Mouse (Mus musculus): ENCODE measurements around the gene Sh3d19. TPM values are rescaled to one million over a fixed set of nuclear protein-coding genes. Genes with fewer than 3 reads are reported as not detected.

The Sh3d19 gene
- 8.9 and 9.7 TPM in 2 replicates for polyA plus RNA-seq (2016; fragmentation: Nextera tagmentation; extraction: Ambion mirVana)

DNA sequence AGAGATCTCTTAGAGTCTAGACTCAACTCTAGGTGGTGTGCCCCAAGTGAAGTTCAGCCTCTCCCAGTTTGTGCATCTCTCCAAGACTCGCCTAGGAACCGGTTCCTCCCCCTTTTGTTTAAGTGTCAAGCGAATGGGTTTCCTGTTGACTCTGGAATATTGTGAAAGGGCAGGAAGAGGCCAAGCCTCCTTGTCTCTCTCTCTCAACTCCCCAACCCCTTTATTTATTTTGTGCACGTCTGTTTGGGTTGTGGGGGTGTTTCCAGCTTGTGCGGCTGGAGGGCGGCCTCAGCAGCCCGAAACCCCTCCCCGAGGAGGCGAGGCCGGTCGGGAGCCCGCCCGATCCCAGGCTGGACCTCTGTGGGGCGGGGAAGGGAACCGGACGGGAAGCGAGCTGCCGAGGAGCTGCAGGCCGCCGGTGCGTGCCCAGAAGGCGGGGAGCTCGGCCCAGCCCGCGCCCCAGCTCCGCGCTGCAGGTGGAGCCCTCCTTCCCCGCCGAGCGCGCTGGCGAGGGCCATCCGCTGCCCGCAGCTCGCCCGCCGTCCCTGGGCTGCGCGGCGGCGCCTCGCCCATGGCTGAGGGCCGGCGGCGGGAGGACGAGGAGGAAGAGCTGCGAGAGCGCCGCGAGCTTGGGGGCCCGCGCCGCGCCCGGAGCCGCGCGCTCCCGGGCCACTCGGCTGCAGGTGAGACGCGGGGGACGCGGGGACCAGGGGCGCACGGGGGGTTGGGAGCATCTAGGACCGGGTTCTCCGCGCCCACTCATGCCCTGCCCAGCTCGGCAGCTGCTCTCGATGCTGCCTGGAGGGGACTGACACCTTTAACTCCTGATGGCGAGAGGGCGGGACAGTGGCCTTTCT is at the start of gene Sh3d19:
TSS of gene Sh3d19 (plus strand) at position 368 of the 857 bp plus-strand sequence.
- peak; percentile 93 for ATAC-seq (ENCODE audit: low FRiP score, low read depth)
- Histone ChIP-seq H3K9ac (replicated peaks) (peak within 1 kb of the TSS; percentile 79), H3K27me3 (peaks cover 9% of the 10 kb centered on the region; the same call in 1 of the 2 replicates), H3K36me3 (no peaks in the 10 kb centered on the region), H3K4me3 (peak within 1 kb of the TSS; percentile 83), H3K4me2 (replicated peaks) (peak within 1 kb of the TSS; percentile 88), H3K4me1 (peaks cover 10% of the 10 kb centered on the region; the same call in 1 of the 2 replicates), H3K27ac (replicated peaks) (peak within 1 kb of the TSS; percentile 40), H3K9me3 (no peaks in the 10 kb centered on the region)
- 0% methylated on average over 52 of the region's 73 CpGs for WGBS

DNA sequence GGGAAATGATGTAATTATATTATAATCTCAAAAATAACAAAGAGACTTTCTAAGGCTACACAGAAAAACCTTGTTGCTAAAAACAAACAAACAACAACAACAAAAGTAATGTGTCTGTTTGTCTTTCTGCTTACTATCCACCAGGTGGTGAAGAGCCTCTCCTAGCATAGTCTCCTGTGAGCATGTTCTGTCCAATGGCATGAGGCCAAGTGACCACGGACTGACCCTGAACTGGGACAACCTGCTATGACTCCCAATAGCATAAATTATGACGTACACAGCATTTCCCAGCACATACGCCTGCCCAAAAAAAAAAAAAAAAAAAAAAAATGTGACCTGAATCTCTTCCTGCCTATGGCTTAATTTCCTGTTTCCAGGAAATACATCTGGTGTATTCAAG is 48.6 kb upstream of the Sh3d19 start:
- H3K4me1 ChIP-seq: no peaks in the 10 kb centered on the region
- H3K4me2 ChIP-seq (replicated peaks): no peak overlapping the region
- H3K27ac ChIP-seq (replicated peaks): no peak overlapping the region
- no peaks in the 10 kb centered on the region for H3K9me3 ChIP-seq
- 78% methylated on average over 3 of the region's 3 CpGs for WGBS
- no peaks in the 10 kb centered on the region for H3K27me3 ChIP-seq
- H3K36me3 ChIP-seq: no peaks in the 10 kb centered on the region
- H3K4me3 ChIP-seq: no peak overlapping the region
- no peak overlapping the region for H3K9ac ChIP-seq (replicated peaks)
- no peak for ATAC-seq (ENCODE audit: low FRiP score, low read depth)

DNA sequence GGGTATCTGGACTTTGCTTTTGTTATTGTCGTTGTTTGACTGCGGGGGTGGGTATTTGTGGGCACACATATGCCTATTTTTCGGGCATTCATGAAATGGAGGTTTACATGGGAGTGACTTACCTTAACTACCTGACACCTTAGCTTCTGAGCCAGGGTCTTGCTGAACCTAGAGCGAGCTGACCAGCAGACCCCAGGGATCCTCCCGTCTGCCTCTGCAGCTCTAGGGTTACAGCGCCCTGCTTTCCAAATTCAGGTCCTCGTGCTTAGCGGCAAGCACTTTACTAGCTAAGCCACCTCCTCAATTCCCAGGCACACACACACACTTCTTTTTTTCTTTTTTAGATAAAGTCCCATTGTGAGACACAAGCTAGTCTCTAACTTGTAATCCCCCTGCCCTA is 47.6 kb upstream of the Sh3d19 start:
- H3K4me2 ChIP-seq (replicated peaks): no peak overlapping the region
- WGBS: 66% methylated on average over 8 of the region's 8 CpGs

DNA sequence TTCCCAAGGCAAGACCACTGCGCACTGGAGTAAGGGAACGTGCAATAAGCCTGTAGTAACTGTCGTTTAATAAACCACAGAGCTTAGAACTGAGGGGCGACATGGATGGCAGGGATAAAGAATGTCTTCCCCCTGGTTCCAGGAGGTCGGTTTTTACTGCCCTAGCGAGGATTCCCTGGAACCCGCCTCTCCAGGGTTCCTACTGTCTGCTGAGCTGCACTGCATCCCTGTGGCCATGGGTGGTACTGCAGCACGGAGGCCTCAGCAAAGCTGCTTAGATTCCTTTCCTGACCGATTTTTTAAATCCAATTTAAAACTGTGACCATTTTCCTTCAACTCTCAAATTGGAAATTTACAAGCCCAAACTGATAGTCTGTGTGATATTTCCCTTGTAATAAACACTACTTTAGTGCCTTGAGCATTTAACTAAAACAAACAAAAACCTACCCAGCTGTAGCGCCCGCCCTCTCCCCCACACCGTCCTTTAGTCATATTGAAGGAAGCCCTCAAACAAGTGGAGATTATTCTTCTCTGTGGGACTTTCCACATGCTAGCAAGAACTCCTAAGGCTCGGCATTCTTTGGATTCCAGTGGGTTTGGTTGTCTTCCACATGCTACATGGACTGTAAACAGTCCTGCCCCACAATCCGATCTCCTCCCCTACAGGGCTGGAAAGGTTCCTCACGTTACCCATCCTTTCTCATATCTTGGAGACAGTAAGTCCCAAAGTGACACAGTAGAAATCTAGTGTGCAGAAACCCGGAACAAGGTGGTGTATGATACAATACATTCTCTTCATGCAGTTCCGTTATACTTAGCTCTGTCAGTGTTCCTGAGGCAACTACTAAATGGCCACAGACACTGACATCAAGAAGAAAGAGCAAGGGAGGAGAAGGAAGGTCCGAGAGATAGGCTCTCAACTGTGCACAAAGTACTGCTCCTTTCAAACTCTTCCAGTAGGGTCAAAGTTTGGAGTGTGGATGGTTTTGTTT is 46.7 kb upstream of the Sh3d19 start:
- 47% methylated on average over 18 of the region's 18 CpGs for WGBS

More for the DNA sequence above, 47.6 kb upstream of the Sh3d19 start:
- Histone ChIP-seq H3K36me3 (no peaks in the 10 kb centered on the region), H3K27me3 (no peaks in the 10 kb centered on the region), H3K9ac (replicated peaks) (no peak overlapping the region), H3K9me3 (no peaks in the 10 kb centered on the region), H3K4me3 (no peak overlapping the region), H3K27ac (replicated peaks) (no peak overlapping the region), H3K4me1 (no peaks in the 10 kb centered on the region)
- ATAC-seq (ENCODE audit: low FRiP score, low read depth): no peak

DNA sequence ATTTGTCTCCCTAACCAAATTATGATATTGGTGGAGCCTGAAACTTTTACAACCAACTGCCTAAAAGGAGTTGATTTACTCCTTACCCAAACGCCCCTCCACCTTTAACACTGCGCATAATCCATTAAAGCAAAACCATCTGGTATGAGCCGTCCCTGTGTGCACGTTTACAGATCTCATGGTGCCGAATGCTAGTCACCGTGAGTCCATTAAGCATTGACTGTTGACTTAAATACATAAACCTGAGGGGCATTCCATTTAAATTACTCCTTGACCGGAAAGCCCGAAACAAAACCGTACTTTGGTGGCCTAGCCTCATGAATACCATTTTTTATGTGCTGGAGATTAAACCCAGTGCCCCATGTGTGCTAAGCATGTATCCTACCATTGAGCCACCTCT is 43.6 kb upstream of the Sh3d19 start:
- no peak overlapping the region for H3K4me2 ChIP-seq (replicated peaks)
- no peak overlapping the region for H3K9ac ChIP-seq (replicated peaks)
- 77% methylated on average over 9 of the region's 9 CpGs for WGBS
- H3K27me3 ChIP-seq: no peaks in the 10 kb centered on the region
- H3K27ac ChIP-seq (replicated peaks): no peak overlapping the region
- no peaks in the 10 kb centered on the region for H3K4me1 ChIP-seq
- H3K36me3 ChIP-seq: no peaks in the 10 kb centered on the region
- H3K4me3 ChIP-seq: no peak overlapping the region
- ATAC-seq (ENCODE audit: low FRiP score, low read depth): no peak
- no peaks in the 10 kb centered on the region for H3K9me3 ChIP-seq

More for the DNA sequence above, 46.7 kb upstream of the Sh3d19 start:
- Histone ChIP-seq H3K36me3 (no peaks in the 10 kb centered on the region), H3K27ac (replicated peaks) (no peak overlapping the region), H3K4me3 (no peak overlapping the region), H3K27me3 (no peaks in the 10 kb centered on the region), H3K4me2 (replicated peaks) (0 out of 2 replicates have a peak overlapping the region, but pooled peaks have one; percentile 11), H3K4me1 (no peaks in the 10 kb centered on the region), H3K9me3 (no peaks in the 10 kb centered on the region), H3K9ac (replicated peaks) (no peak overlapping the region)
- ATAC-seq (ENCODE audit: low FRiP score, low read depth): no peak

DNA sequence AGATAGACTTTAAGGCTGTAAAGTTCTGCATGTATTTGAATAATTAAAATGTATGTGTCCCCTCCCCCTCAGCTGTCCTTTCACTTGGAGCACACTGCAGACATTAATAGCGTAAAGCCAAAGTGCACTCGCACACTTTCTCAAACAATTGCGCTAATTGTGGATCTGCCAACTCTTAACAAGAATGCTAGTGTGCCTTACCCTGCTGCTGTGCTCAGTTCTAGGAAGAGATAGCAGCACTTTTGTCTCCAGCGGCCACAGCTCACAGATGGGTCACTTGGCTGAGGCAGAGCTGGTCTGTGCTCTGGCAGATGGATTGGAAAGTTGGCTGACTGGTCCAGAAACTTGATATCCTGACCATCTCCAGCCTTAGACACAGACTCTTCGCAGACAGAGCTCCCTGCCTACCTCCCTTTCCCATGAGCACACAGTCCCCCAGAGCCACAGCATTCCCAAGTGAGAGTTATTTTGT is 42.7 kb upstream of the Sh3d19 start:
- ATAC-seq (ENCODE audit: low FRiP score, low read depth): no peak
- Histone ChIP-seq H3K4me2 (replicated peaks) (no peak overlapping the region), H3K27me3 (no peaks in the 10 kb centered on the region), H3K27ac (replicated peaks) (no peak overlapping the region), H3K9me3 (no peaks in the 10 kb centered on the region), H3K36me3 (no peaks in the 10 kb centered on the region), H3K4me3 (no peak overlapping the region), H3K9ac (replicated peaks) (no peak overlapping the region), H3K4me1 (no peaks in the 10 kb centered on the region)
- WGBS: 89% methylated on average over 5 of the region's 5 CpGs

DNA sequence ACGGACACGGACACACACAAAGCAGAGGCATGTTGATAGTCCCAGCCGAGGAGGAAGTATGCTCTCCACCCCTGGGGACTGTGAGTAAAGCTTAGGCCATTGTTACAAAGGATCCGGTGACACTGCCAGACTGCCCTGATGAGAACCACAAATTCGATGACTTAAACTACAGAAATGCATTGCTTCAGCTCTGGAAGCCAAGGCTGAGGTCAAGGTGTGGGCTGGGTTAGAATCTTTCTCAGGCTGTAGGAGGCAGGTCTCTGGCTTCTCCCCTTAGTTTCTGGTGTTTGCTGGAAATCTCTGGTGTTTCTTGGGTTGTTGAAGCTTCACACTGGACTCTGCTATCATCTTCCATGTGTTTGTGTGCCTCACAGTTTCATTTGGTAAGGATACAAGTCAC is 41.2 kb upstream of the Sh3d19 start:
- no peaks in the 10 kb centered on the region for H3K4me1 ChIP-seq
- no peak overlapping the region for H3K9ac ChIP-seq (replicated peaks)
- H3K27me3 ChIP-seq: no peaks in the 10 kb centered on the region
- no peak overlapping the region for H3K4me2 ChIP-seq (replicated peaks)
- H3K36me3 ChIP-seq: no peaks in the 10 kb centered on the region
- no peak overlapping the region for H3K27ac ChIP-seq (replicated peaks)
- no peak overlapping the region for H3K4me3 ChIP-seq
- H3K9me3 ChIP-seq: no peaks in the 10 kb centered on the region
- ATAC-seq (ENCODE audit: low FRiP score, low read depth): no peak
- WGBS: 80% methylated on average over 5 of the region's 5 CpGs

DNA sequence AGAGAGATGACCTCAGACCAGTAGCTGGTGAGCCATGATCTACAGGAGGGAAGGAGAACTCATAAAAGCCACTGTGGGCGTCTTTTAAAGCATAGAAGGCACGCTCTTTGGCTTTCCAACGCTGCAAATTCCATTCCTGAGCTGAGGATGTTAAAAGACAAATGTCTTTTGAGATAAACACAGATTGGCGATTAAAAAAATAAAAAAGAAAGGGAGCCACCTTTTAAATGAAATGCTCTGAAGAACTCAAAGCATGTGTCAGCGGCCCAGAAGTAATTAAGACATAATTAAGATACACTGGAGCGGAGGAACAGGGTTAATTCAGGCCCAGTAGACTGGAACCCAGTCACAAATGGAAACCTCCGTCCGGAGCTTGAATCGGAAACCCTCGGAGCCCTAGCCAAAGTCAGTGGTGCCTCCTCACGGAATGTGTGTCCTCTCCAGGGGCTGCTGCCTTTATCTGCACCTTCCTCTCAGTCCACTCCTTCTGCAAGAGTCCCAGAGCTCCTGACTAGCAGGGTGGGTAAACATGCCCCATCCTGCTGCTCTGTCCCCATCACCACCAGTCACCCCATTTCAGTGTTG is 40.1 kb upstream of the Sh3d19 start:
- Histone ChIP-seq H3K27me3 (no peaks in the 10 kb centered on the region), H3K27ac (replicated peaks) (no peak overlapping the region), H3K9ac (replicated peaks) (no peak overlapping the region), H3K4me1 (no peaks in the 10 kb centered on the region), H3K4me2 (replicated peaks) (no peak overlapping the region), H3K4me3 (no peak overlapping the region), H3K9me3 (no peaks in the 10 kb centered on the region), H3K36me3 (no peaks in the 10 kb centered on the region)
- ATAC-seq (ENCODE audit: low FRiP score, low read depth): no peak
- WGBS: 39% methylated on average over 11 of the region's 11 CpGs

DNA sequence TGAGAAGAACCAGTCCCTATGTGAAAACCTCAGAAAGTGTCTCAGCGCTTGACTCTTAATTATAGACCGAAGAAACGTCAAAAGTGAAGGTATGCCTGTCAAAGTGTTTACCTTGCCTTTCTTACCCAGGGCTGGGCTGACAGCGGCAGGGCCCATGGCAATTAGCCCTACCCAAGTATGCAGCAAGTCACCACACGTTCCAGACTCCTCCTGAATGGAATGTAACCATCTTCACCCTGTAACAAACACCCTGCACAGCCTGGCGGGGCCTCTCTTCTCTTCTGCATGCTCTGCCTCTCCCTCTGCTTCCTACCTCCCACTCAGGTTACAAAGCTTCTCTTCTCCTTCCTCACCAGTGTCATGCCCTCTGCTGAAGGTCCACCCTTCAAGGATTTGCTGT is 39.0 kb upstream of the Sh3d19 start:
- H3K4me2 ChIP-seq (replicated peaks): no peak overlapping the region
- 84% methylated on average over 6 of the region's 6 CpGs for WGBS
- H3K9ac ChIP-seq (replicated peaks): no peak overlapping the region
- H3K9me3 ChIP-seq: no peaks in the 10 kb centered on the region
- no peaks in the 10 kb centered on the region for H3K4me1 ChIP-seq
- H3K4me3 ChIP-seq: no peak overlapping the region
- no peak overlapping the region for H3K27ac ChIP-seq (replicated peaks)
- no peaks in the 10 kb centered on the region for H3K36me3 ChIP-seq
- no peak for ATAC-seq (ENCODE audit: low FRiP score, low read depth)
- no peaks in the 10 kb centered on the region for H3K27me3 ChIP-seq

DNA sequence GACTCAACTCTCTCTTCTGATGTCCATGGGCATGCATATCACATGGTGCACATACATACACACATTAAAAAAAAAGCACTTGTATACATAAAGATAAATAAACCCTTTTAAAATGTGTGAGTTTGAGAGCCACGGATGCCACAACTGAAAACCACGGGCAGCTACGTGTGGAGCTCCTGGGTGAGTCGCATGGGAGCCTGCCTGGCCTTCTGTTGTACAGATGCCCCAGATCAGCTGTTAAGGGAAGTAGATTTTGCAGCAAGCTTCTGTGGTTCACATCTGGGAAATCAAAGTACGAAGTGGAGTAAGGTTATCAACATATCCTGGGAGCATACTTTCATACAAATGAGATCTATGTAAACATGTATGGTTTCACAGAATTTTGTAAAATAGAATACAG is 37.3 kb upstream of the Sh3d19 start:
- Histone ChIP-seq H3K36me3 (no peaks in the 10 kb centered on the region), H3K4me3 (no peak overlapping the region), H3K27me3 (no peaks in the 10 kb centered on the region), H3K9ac (replicated peaks) (no peak overlapping the region), H3K4me2 (replicated peaks) (no peak overlapping the region), H3K9me3 (no peaks in the 10 kb centered on the region), H3K4me1 (no peaks in the 10 kb centered on the region), H3K27ac (replicated peaks) (no peak overlapping the region)
- 92% methylated on average over 5 of the region's 5 CpGs for WGBS
- no peak for ATAC-seq (ENCODE audit: low FRiP score, low read depth)

DNA sequence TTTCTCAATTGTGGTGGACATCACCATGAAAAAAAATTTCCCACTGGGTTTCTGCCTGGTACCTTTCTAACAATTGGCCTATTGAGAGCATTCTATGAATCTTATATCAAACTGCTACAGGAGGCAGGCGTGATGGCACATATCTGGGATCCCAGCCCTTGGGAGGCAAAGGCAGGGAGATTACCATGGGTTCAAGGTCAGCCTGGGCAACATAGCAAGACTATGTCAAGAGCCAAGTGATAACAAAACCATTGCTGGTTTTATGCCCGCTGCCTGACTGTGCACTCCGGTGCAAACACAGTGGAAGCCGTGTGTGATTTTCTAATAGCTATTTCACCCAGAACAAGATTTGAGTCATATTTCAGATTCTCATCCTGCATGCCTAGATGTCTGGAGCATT is 20.0 kb upstream of the Sh3d19 start:
- H3K27me3 ChIP-seq: no peaks in the 10 kb centered on the region
- 0 out of 2 replicates have a peak, but pooled peaks cover 6% of the 10 kb centered on the region for H3K9me3 ChIP-seq
- WGBS: 91% methylated on average over 4 of the region's 4 CpGs
- H3K36me3 ChIP-seq: no peaks in the 10 kb centered on the region
- no peak for ATAC-seq (ENCODE audit: low FRiP score, low read depth)
- H3K4me3 ChIP-seq: no peak overlapping the region
- H3K9ac ChIP-seq (replicated peaks): no peak overlapping the region
- no peaks in the 10 kb centered on the region for H3K4me1 ChIP-seq
- no peak overlapping the region for H3K4me2 ChIP-seq (replicated peaks)
- H3K27ac ChIP-seq (replicated peaks): no peak overlapping the region
